In the genomic region with DNA sequence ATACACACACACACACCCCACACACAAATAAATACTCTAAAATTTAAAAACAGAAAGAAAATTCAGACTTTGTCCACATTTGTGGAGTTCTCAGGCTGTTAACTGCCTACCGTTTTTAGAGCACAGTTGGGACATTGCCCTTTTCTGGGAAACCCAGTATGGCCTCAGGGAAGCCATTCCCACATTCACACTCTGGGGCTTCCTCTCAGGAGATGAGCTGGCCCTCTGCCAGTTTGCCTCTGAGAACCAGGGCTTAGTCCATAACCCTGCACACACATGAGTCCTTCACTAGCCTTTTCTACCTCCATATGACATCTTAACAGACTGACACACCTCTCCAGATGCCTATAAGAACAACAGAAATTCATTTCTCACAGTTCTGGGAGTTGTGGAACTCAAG, we compare ENCODE assay signal across 25 mouse cellular contexts. TPM values are rescaled to one million over a fixed set of nuclear protein-coding genes. Genes with fewer than 3 reads are reported as not detected.
DNase-seq lines count a peak whose midpoint lies in the region; ATAC-seq and TF ChIP-seq lines count a peak whose summit lies in the region.
"Had no signal": no experiment of that assay in that cellular context is flagged by ENCODE, and none has a peak within 500 bp of the region (broad histone marks: within the 10 kb centered on the region; RNA-seq: fewer than 3 reads in every experiment).

No protein-coding gene starts in this region.

- no peaks in the 10 kb centered on the region for H3K4me1 ChIP-seq in lung, embryonic 14.5 days (ENCODE audit: insufficient read depth)
- H3K4me1 ChIP-seq in liver, embryonic 14.5 days (replicated peaks; ENCODE audit: control insufficient read depth in 2 of 2, insufficient read depth in 2 of 2, low read length in 1 of 2) = peaks cover 18 to 19% of the 10 kb centered on the region in 2 experiments

- H3K9ac ChIP-seq in lung, embryonic 14.5 days = no peak overlapping the region
- H3K9ac ChIP-seq in liver, embryonic 14.5 days (replicated peaks) = no peak overlapping the region
- H3K9ac ChIP-seq: embryonic facial prominence, embryonic 13.5 days; forebrain, embryonic 12.5 days; forebrain, postnatal 0 days; hindbrain, embryonic 13.5 days had no signal

- H3K36me3 ChIP-seq in lung, embryonic 14.5 days (ENCODE audit: insufficient read depth) = peaks cover under 1% of the 10 kb centered on the region; the same call in 1 of the 2 replicates
- H3K36me3 ChIP-seq in liver, embryonic 14.5 days (replicated peaks; ENCODE audit: control insufficient read depth, insufficient read depth, low read depth) = no peaks in the 10 kb centered on the region
- H3K36me3 ChIP-seq: embryonic facial prominence, embryonic 13.5 days; forebrain, embryonic 12.5 days; hindbrain, embryonic 13.5 days had no signal

- TF ChIP-seq EP300 in liver, embryonic 14.5 days (IDR thresholded peaks at IDR 0.05; ENCODE audit: low read depth) = no peak

- WGBS in lung, embryonic 14.5 days = 50% methylated on average over 1 of the region's 1 CpGs
- WGBS in liver, embryonic 14.5 days (ENCODE audit: insufficient replicate concordance) = 39% methylated on average over 1 of the region's 1 CpGs

- no peak for TF ChIP-seq CTCF in lung, embryonic 14.5 days (IDR thresholded peaks at IDR 0.05; ENCODE audit: low read depth)
- no peak for TF ChIP-seq CTCF in liver, embryonic 14.5 days (IDR thresholded peaks at IDR 0.05; ENCODE audit: low read depth)

- H3K4me2 ChIP-seq in lung, embryonic 14.5 days = no peak overlapping the region
- no peak overlapping the region for H3K4me2 ChIP-seq in liver, embryonic 14.5 days (ENCODE audit: low read depth)
- H3K4me2 ChIP-seq: embryonic facial prominence, embryonic 13.5 days; forebrain, embryonic 12.5 days; hindbrain, embryonic 13.5 days had no signal

- intact Hi-C loops in gastrocnemius, postnatal 14 days (cut with DNase I; ENCODE audit: low total_unique reads) = loop anchor here (5.0 kb wide), 2 partner anchors 51 to 96 kb away; no protein-coding TSS in a partner anchor

- peak; percentile 17 for DNase-seq in gastrocnemius, postnatal 10 days
- DNase-seq in gastrocnemius, postnatal 14 days = no peak
- DNase-seq in kidney, postnatal 25 days = peak; percentile 39 to 54
- no peak for DNase-seq in kidney, adult 8-10 months
- DNase-seq in lung, embryonic 14.5 days = peak; percentile 29
- no peak for DNase-seq in lung, postnatal 14 days
- no peak for DNase-seq in liver, embryonic 14.5 days (ENCODE audit: low read depth in 3 of 3, low spot score in 3 of 3)
- DNase-seq in layer of hippocampus, adult 11-12 months (ENCODE audit: low spot score) = no peak
- DNase-seq: adrenal gland, postnatal 10 days; cerebellum, adult 11 months; cerebellum, adult 8-10 months; cerebellum, postnatal 36 days; forebrain, postnatal 0 days; gastrocnemius, postnatal 36 days; heart, adult 11 months; heart, postnatal 10 days had no signal

- no peak overlapping the region for H3K27ac ChIP-seq in lung, embryonic 14.5 days (ENCODE audit: low read depth)
- H3K27ac ChIP-seq in liver, embryonic 14.5 days = peak overlapping the region; percentile 34
- H3K27ac ChIP-seq: embryonic facial prominence, embryonic 13.5 days; forebrain, embryonic 12.5 days; heart, embryonic 10.5 days; hindbrain, embryonic 13.5 days had no signal

- no peaks in the 10 kb centered on the region for H3K9me3 ChIP-seq in lung, embryonic 14.5 days (ENCODE audit: low read depth, low read length)
- peaks cover 2% of the 10 kb centered on the region; the same call in 1 of the 2 replicates for H3K9me3 ChIP-seq in liver, embryonic 14.5 days (ENCODE audit: control insufficient read depth, low read length)
- H3K9me3 ChIP-seq: embryonic facial prominence, embryonic 13.5 days; heart, embryonic 10.5 days; hindbrain, embryonic 13.5 days had no signal

- H3K27me3 ChIP-seq in lung, embryonic 14.5 days (ENCODE audit: insufficient read depth, low read length) = no peaks in the 10 kb centered on the region
- no peaks in the 10 kb centered on the region for H3K27me3 ChIP-seq in liver, embryonic 14.5 days (ENCODE audit: control insufficient read depth, insufficient read depth, low read length)
- H3K27me3 ChIP-seq: forebrain, embryonic 12.5 days; hindbrain, embryonic 13.5 days had no signal

- H3K4me3 ChIP-seq in lung, embryonic 14.5 days (ENCODE audit: low read depth, low read length) = no peak overlapping the region
- no peak overlapping the region for H3K4me3 ChIP-seq in liver, embryonic 14.5 days (ENCODE audit: insufficient read depth in 1 of 2, low read depth in 2 of 2, low read length in 2 of 2)
- H3K4me3 ChIP-seq: embryonic facial prominence, embryonic 13.5 days; forebrain, embryonic 12.5 days; heart, embryonic 10.5 days; hindbrain, embryonic 13.5 days had no signal

- no peak for ATAC-seq in lung, embryonic 14.5 days (ENCODE audit: insufficient read depth)
- no peak for ATAC-seq in liver, embryonic 14.5 days (ENCODE audit: insufficient read depth)
- ATAC-seq: forebrain, postnatal 0 days had no signal

RNA-seq across cellular contexts. Expression of a gene that starts 2.5 kb away (rescaled TPM):
- 10 to 100 TPM; 48.8 to 49.5 TPM for total RNA-seq in gastrocnemius, postnatal 10 days (2021)
- total RNA-seq in gastrocnemius, postnatal 14 days (2021) = 10 to 100 TPM; 40.0 to 46.2 TPM
- polyA plus RNA-seq in lung, embryonic 14.5 days (2014; fragmentation: Nextera tagmentation; extraction: Ambion mirVana) = 41.5 and 45.6 TPM in 2 replicates
- polyA plus RNA-seq in liver, embryonic 14.5 days (2012; rRNA removed) = 10.0 and 13.1 TPM in 2 replicates
- polyA plus RNA-seq in liver, embryonic 14.5 days (2014; fragmentation: Nextera tagmentation; extraction: Ambion mirVana) = 12.2 and 12.6 TPM in 2 replicates

RNA-seq across cellular contexts. Expression of a gene that starts 9.6 kb away (rescaled TPM):
- not detected for total RNA-seq in gastrocnemius, postnatal 10 days (2021)
- not detected for total RNA-seq in gastrocnemius, postnatal 14 days (2021)
- not detected in 2 replicates for polyA plus RNA-seq in lung, embryonic 14.5 days (2014; fragmentation: Nextera tagmentation; extraction: Ambion mirVana)
- not detected in 2 replicates for polyA plus RNA-seq in liver, embryonic 14.5 days (2012; rRNA removed)
- polyA plus RNA-seq in liver, embryonic 14.5 days (2014; fragmentation: Nextera tagmentation; extraction: Ambion mirVana) = not detected in 2 replicates
- total RNA-seq: adrenal gland, postnatal 10 days; adrenal gland, postnatal 4 days; forebrain, postnatal 0 days; gastrocnemius, adult 18-20 months; gastrocnemius, postnatal 36 days; heart, postnatal 10 days had no signal
- polyA plus RNA-seq: brain, embryonic 14.5 days; C2C12; embryonic facial prominence, embryonic 13.5 days; forebrain, embryonic 12.5 days; forebrain, postnatal 0 days; heart, embryonic 10.5 days; heart, embryonic 14.5 days; hindbrain, embryonic 13.5 days had no signal

RNA-seq across cellular contexts. Expression of a gene that starts 49.9 kb away (rescaled TPM):
- total RNA-seq in gastrocnemius, postnatal 10 days (2021) = 10 to 100 TPM in 1 of 2 experiments, 1 to 10 TPM in 1; 9.3 to 12.3 TPM
- 1 to 10 TPM; 5.7 to 7.1 TPM for total RNA-seq in gastrocnemius, postnatal 14 days (2021)
- 2.8 and 5.3 TPM in 2 replicates for polyA plus RNA-seq in lung, embryonic 14.5 days (2014; fragmentation: Nextera tagmentation; extraction: Ambion mirVana)
- polyA plus RNA-seq in liver, embryonic 14.5 days (2012; rRNA removed) = 2.1 and 2.3 TPM in 2 replicates
- polyA plus RNA-seq in liver, embryonic 14.5 days (2014; fragmentation: Nextera tagmentation; extraction: Ambion mirVana) = 3.4 and 3.8 TPM in 2 replicates

RNA-seq across cellular contexts. Expression of a gene that starts 50.1 kb away (rescaled TPM):
- total RNA-seq in gastrocnemius, postnatal 10 days (2021) = 10 to 100 TPM; 18.6 to 20.8 TPM
- 10 to 100 TPM; 10.9 to 19.9 TPM for total RNA-seq in gastrocnemius, postnatal 14 days (2021)
- polyA plus RNA-seq in lung, embryonic 14.5 days (2014; fragmentation: Nextera tagmentation; extraction: Ambion mirVana) = 5.4 and 5.9 TPM in 2 replicates
- 5.8 and 8.0 TPM in 2 replicates for polyA plus RNA-seq in liver, embryonic 14.5 days (2012; rRNA removed)
- polyA plus RNA-seq in liver, embryonic 14.5 days (2014; fragmentation: Nextera tagmentation; extraction: Ambion mirVana) = 39.0 and 39.5 TPM in 2 replicates

Comparison
In these comparisons a context has a peak if more than half of its experiments do, and no peak if none do; other contexts are left out.
1. DNase-seq: peak in gastrocnemius, postnatal 10 days (single experiment), kidney, postnatal 25 days (2 of 2) and lung, embryonic 14.5 days (single experiment); none in gastrocnemius, postnatal 14 days (single experiment), kidney, adult 8-10 months (0 of 2), lung, postnatal 14 days (single experiment), liver, embryonic 14.5 days (0 of 3) and layer of hippocampus, adult 11-12 months (single experiment).